Mouse (Mus musculus) kidney, adult 9 months (tissue): Measurements from ENCODE around the gene Irak1.
A peak's percentile ranks its signal among the peaks of the same experiment; 100 is the strongest.

ENCODE experiments used
- DNase-seq: peaks from one replicate; pipeline ENCODE4 v3.0.0; 2022

Gene Irak1

DNA sequence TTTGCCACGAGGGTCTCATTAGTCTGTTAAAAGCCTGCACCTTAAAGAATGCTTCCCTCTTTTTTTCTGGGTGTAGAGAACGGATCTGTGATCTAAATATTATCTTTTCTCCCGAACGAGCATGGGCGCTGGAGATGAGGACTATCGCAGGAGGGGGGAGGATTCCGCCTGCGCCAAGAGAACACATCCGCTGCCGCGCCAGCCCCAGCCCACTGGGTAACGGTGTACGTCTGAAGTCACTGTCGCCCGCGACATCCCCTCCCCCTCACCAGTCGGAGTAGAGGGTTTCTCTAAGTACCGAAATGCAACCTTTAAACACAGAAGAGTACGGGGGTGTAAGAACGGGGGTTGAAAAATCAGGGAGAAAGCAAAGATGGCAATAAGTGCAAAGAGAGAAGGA, 58.4 kb downstream of the Irak1 start:
- DNase-seq: peak; percentile 45

DNA sequence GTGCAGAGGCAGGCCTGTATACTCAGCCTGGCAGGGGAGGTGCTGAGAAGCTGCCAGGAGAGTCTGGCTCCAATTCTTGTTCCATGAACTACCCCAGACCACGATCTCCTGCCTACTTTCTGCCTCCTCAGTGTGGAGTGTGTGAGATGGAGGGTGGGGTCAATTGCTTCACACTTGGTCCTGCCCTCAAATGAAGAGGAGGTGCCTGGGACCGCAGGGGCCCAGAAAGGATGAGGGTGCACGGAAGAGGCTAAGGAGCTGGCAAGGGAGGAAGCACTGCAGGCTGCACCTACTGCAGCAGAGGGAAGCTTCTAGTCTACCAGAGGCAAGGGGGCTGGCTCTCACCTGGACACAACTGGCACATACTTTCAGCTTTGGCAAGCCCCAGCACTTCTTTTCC, 59.4 kb downstream of the Irak1 start:
- DNase-seq: peak; percentile 28
